Mouse (Mus musculus) lung, embryonic 15.5 days (tissue): Measurements from ENCODE around the gene Enpep. TPM values are rescaled to one million over a fixed set of nuclear protein-coding genes. Genes with fewer than 3 reads are reported as not detected.

ENCODE experiments used
- ATAC-seq: fragments of 200-750 bp; cut with Nextera tagmentation; 2 replicates; pipeline ENCODE4 v1.8.0; 2017; ENCODE audit warnings: moderate number of reproducible peaks, borderline replicate concordance; ENCODE audit not compliant: low FRiP score, low TSS enrichment; ENCODE audit errors: extremely low read depth
- H3K27ac ChIP-seq: fragments of 300-500 bp; sonication (generic); 2 replicates; pipeline ENCODE4 v1.5.1; 2015; ENCODE audit warnings: moderate library complexity, mild to moderate bottlenecking, inconsistent platforms
- H3K27me3 ChIP-seq: fragments of 300-500 bp; sonication (generic); 2 replicates; pipeline ENCODE4 v1.6.1; 2015; ENCODE audit warnings: inconsistent platforms
- H3K36me3 ChIP-seq: fragments of 300-500 bp; sonication (generic); 2 replicates; pipeline ENCODE4 v1.6.1; 2015; ENCODE audit warnings: inconsistent platforms
- H3K4me1 ChIP-seq: fragments of 300-500 bp; sonication (generic); 2 replicates; pipeline ENCODE4 v1.6.1; 2015; ENCODE audit warnings: inconsistent platforms
- H3K4me2 ChIP-seq: fragments of 300-500 bp; sonication (generic); 2 replicates; pipeline ENCODE4 v1.6.1; 2015; ENCODE audit warnings: inconsistent platforms, mild to moderate bottlenecking, moderate library complexity
- H3K4me3 ChIP-seq: fragments of 300-500 bp; sonication (generic); 2 replicates; pipeline ENCODE4 v1.5.1; 2015; ENCODE audit warnings: mild to moderate bottlenecking, inconsistent platforms
- H3K9ac ChIP-seq: fragments of 300-500 bp; sonication (generic); 2 replicates; pipeline ENCODE4 v1.6.1; 2015; ENCODE audit warnings: inconsistent platforms
- H3K9me3 ChIP-seq: fragments of 300-500 bp; sonication (generic); 2 replicates; pipeline ENCODE4 v1.6.1; 2016; ENCODE audit warnings: inconsistent platforms
- WGBS: fragments of 180-500 bp; shearing (Covaris S2); methylation state at CpG from one replicate; pipeline ENCODE4 v1.1.7; 2015; 5-methylcytosine and 5-hydroxymethylcytosine counted together
- polyA plus RNA-seq: library from polyadenylated mRNA; unstranded; fragments of >200 nt; fragmentation: Nextera tagmentation; extraction: Ambion mirVana; gene quantifications from 2 replicates; pipeline ENCODE4 v1.2.1, GENCODE M21; 2015

The Enpep gene
- polyA plus RNA-seq, 1 experiment from 2014 or later, result 44.8 TPM

- Histone ChIP-seq H3K27ac (no peak overlapping the region), H3K27me3 (no peaks in the 10 kb centered on the region), H3K9ac (no peak overlapping the region), H3K4me3 (no peak overlapping the region), H3K9me3 (no peaks in the 10 kb centered on the region), H3K36me3 (0 out of 2 replicates have a peak, but pooled peaks cover 2% of the 10 kb centered on the region), H3K4me1 (no peaks in the 10 kb centered on the region), H3K4me2 (no peak overlapping the region)
- ATAC-seq, result no peak
- 85% methylated on average over 8 of the region's 8 CpGs for WGBS
These were observed 53.1 kb downstream of the Enpep start for GRCm38 (mm10) chr3:129279441-129279840.

GRCm38 (mm10) chr3:129273156-129273831, 59.2 kb downstream of the Enpep start:
- Histone ChIP-seq H3K4me3 (no peak overlapping the region), H3K27me3 (no peaks in the 10 kb centered on the region), H3K27ac (no peak overlapping the region), H3K36me3 (0 out of 2 replicates have a peak, but pooled peaks cover 2% of the 10 kb centered on the region), H3K9me3 (no peaks in the 10 kb centered on the region), H3K4me1 (no peaks in the 10 kb centered on the region), H3K4me2 (no peak overlapping the region), H3K9ac (no peak overlapping the region)
- 51% methylated on average over 6 of the region's 6 CpGs for WGBS
- no peak for ATAC-seq

GRCm38 (mm10) chr3:129270044-129270443, 62.5 kb downstream of the Enpep start:
- Histone ChIP-seq H3K9me3 (no peaks in the 10 kb centered on the region), H3K36me3 (no peaks in the 10 kb centered on the region), H3K4me3 (no peak overlapping the region), H3K27me3 (no peaks in the 10 kb centered on the region), H3K4me1 (no peaks in the 10 kb centered on the region), H3K9ac (no peak overlapping the region), H3K4me2 (no peak overlapping the region), H3K27ac (no peak overlapping the region)
- 58% methylated on average over 13 of the region's 13 CpGs for WGBS
- ATAC-seq, result no peak

GRCm38 (mm10) chr3:129268886-129269683, 63.4 kb downstream of the Enpep start:
- Histone ChIP-seq H3K4me3 (no peak overlapping the region), H3K9me3 (no peaks in the 10 kb centered on the region), H3K27me3 (no peaks in the 10 kb centered on the region), H3K27ac (no peak overlapping the region), H3K4me2 (no peak overlapping the region), H3K9ac (no peak overlapping the region; the same call in 1 of the 2 replicates), H3K4me1 (no peaks in the 10 kb centered on the region), H3K36me3 (no peaks in the 10 kb centered on the region)
- ATAC-seq, result no peak
- 93% methylated on average over 12 of the region's 12 CpGs for WGBS

- Histone ChIP-seq H3K9ac (no peak overlapping the region), H3K4me3 (no peak overlapping the region), H3K4me2 (no peak overlapping the region), H3K4me1 (no peaks in the 10 kb centered on the region), H3K27me3 (no peaks in the 10 kb centered on the region), H3K36me3 (no peaks in the 10 kb centered on the region), H3K27ac (no peak overlapping the region), H3K9me3 (no peaks in the 10 kb centered on the region)
- WGBS, result 68% methylated on average over 5 of the region's 5 CpGs
- no peak for ATAC-seq
These were observed 74.0 kb downstream of the Enpep start for GRCm38 (mm10) chr3:129258497-129258896.

- H3K36me3 ChIP-seq, result no peaks in the 10 kb centered on the region
- no peak overlapping the region for H3K9ac ChIP-seq
- no peaks in the 10 kb centered on the region for H3K9me3 ChIP-seq
- peak overlapping the region; percentile 42 for H3K4me2 ChIP-seq
- no peaks in the 10 kb centered on the region for H3K4me1 ChIP-seq
- 0 out of 2 replicates have a peak overlapping the region, but pooled peaks have one; percentile 3 for H3K4me3 ChIP-seq
- 60% methylated on average over 8 of the region's 8 CpGs for WGBS
- H3K27me3 ChIP-seq, result no peaks in the 10 kb centered on the region
- no peak for ATAC-seq
- H3K27ac ChIP-seq, result no peak overlapping the region
These were observed 75.8 kb downstream of the Enpep start for GRCm38 (mm10) chr3:129256766-129257165.

GRCm38 (mm10) chr3:129256283-129256682, 76.2 kb downstream of the Enpep start:
- peak overlapping the region; percentile 3; the same call in 1 of the 2 replicates for H3K4me3 ChIP-seq
- no peaks in the 10 kb centered on the region for H3K27me3 ChIP-seq
- no peak overlapping the region for H3K9ac ChIP-seq
- H3K27ac ChIP-seq, result no peak overlapping the region
- H3K9me3 ChIP-seq, result no peaks in the 10 kb centered on the region
- 50% methylated on average over 19 of the region's 19 CpGs for WGBS
- no peaks in the 10 kb centered on the region for H3K36me3 ChIP-seq
- H3K4me1 ChIP-seq, result no peaks in the 10 kb centered on the region
- H3K4me2 ChIP-seq, result peak overlapping the region; percentile 42
- ATAC-seq, result 0 out of 2 replicates have a peak, but pooled peaks have one; percentile 46

- ATAC-seq, result no peak
- 42% methylated on average over 10 of the region's 10 CpGs for WGBS
These were observed 78.3 kb downstream of the Enpep start for GRCm38 (mm10) chr3:129254246-129254645.

GRCm38 (mm10) chr3:129250997-129251396, 81.5 kb downstream of the Enpep start:
- no peak for ATAC-seq
- H3K27ac ChIP-seq, result no peak overlapping the region
- 80% methylated on average over 9 of the region's 9 CpGs for WGBS
- H3K9me3 ChIP-seq, result no peaks in the 10 kb centered on the region
- no peak overlapping the region for H3K4me3 ChIP-seq
- no peaks in the 10 kb centered on the region for H3K4me1 ChIP-seq
- no peak overlapping the region for H3K9ac ChIP-seq
- H3K36me3 ChIP-seq, result no peaks in the 10 kb centered on the region
- no peaks in the 10 kb centered on the region for H3K27me3 ChIP-seq
- no peak overlapping the region for H3K4me2 ChIP-seq

More at GRCm38 (mm10) chr3:129254246-129254645, 78.3 kb downstream of the Enpep start:
- Histone ChIP-seq H3K4me2 (no peak overlapping the region; the same call in 1 of the 2 replicates), H3K27ac (no peak overlapping the region), H3K9ac (no peak overlapping the region), H3K27me3 (no peaks in the 10 kb centered on the region), H3K4me3 (no peak overlapping the region), H3K4me1 (no peaks in the 10 kb centered on the region), H3K36me3 (no peaks in the 10 kb centered on the region), H3K9me3 (no peaks in the 10 kb centered on the region)

GRCm38 (mm10) chr3:129238664-129239258, 93.8 kb downstream of the Enpep start:
- H3K9me3 ChIP-seq, result no peaks in the 10 kb centered on the region
- no peaks in the 10 kb centered on the region for H3K36me3 ChIP-seq
- H3K4me1 ChIP-seq, result no peaks in the 10 kb centered on the region
- 0 out of 2 replicates have a peak overlapping the region, but pooled peaks have one; percentile 22 for H3K4me2 ChIP-seq
- H3K27me3 ChIP-seq, result 0 out of 2 replicates have a peak, but pooled peaks cover 4% of the 10 kb centered on the region
- no peak for ATAC-seq
- no peak overlapping the region for H3K27ac ChIP-seq
- 24% methylated on average over 13 of the region's 13 CpGs for WGBS
- H3K9ac ChIP-seq, result no peak overlapping the region
- no peak overlapping the region for H3K4me3 ChIP-seq

GRCm38 (mm10) chr3:129238010-129238409, 94.5 kb downstream of the Enpep start:
- Histone ChIP-seq H3K4me3 (no peak overlapping the region), H3K27me3 (0 out of 2 replicates have a peak, but pooled peaks cover 4% of the 10 kb centered on the region), H3K9me3 (no peaks in the 10 kb centered on the region), H3K4me2 (no peak overlapping the region), H3K27ac (no peak overlapping the region), H3K4me1 (no peaks in the 10 kb centered on the region), H3K9ac (no peak overlapping the region), H3K36me3 (no peaks in the 10 kb centered on the region)
- ATAC-seq, result no peak; the same call in 1 of the 2 replicates
- 51% methylated on average over 1 of the region's 1 CpGs for WGBS
